Mouse (Mus musculus) midbrain, postnatal 0 days (tissue): ENCODE measurements at regions not wholly inside any gene's neighbourhood (a gene's known extent, or its start where the extent isn't known, plus 50 kb on each side); places are given as distances from the start of the nearest gene placed in this dataset.

Experiments
- ATAC-seq: fragments of 200-750 bp; cut with Nextera tagmentation; 2 replicates; pipeline ENCODE4 v1.8.0; 2017; ENCODE audit warnings: moderate number of reproducible peaks, mild to moderate bottlenecking, moderate TSS enrichment, moderate library complexity; ENCODE audit not compliant: low FRiP score
- DNase-seq: peaks from one replicate; pipeline ENCODE4 v3.0.0-alpha.2; 2015; ENCODE audit warnings: low spot score
- H3K27ac ChIP-seq: fragments of 300-500 bp; sonication (generic); 2 replicates; pipeline ENCODE4 v1.5.1; 2014; ENCODE audit warnings: low read depth, mild to moderate bottlenecking, low read length, mixed read lengths
- H3K27me3 ChIP-seq: fragments of 300-500 bp; sonication (generic); 2 replicates; pipeline ENCODE4 v1.6.1; 2014; ENCODE audit warnings: low read length, control low read depth, mixed read lengths; ENCODE audit not compliant: insufficient read depth
- H3K36me3 ChIP-seq: fragments of 300-500 bp; sonication (generic); 2 replicates; pipeline ENCODE4 v1.6.1; 2014; ENCODE audit warnings: low read length, control low read depth, mixed read lengths; ENCODE audit not compliant: insufficient read depth
- H3K4me1 ChIP-seq: fragments of 300-500 bp; sonication (generic); 2 replicates; pipeline ENCODE4 v1.6.1; 2014; ENCODE audit warnings: mild to moderate bottlenecking, control low read depth, antibody characterized with exemption, low read length, mixed read lengths; ENCODE audit not compliant: insufficient read depth
- H3K4me2 ChIP-seq: fragments of 300-500 bp; sonication (generic); 2 replicates; pipeline ENCODE4 v1.6.1; 2014; ENCODE audit warnings: low read depth, mild to moderate bottlenecking, low read length, mixed read lengths; ENCODE audit not compliant: poor library complexity, severe bottlenecking
- H3K4me3 ChIP-seq: fragments of 300-500 bp; sonication (generic); 2 replicates; pipeline ENCODE4 v1.5.1; 2014; ENCODE audit warnings: low read depth, mild to moderate bottlenecking, low read length, moderate library complexity
- H3K9ac ChIP-seq: fragments of 300-500 bp; sonication (generic); replicated peaks from 2 replicates; pipeline ENCODE4 v1.6.1; 2014; ENCODE audit warnings: mild to moderate bottlenecking, low read length, moderate library complexity, mixed read lengths; ENCODE audit not compliant: poor library complexity, severe bottlenecking
- H3K9me3 ChIP-seq: fragments of 300-500 bp; sonication (generic); 2 replicates; pipeline ENCODE4 v1.6.1; 2016; ENCODE audit warnings: low read length, control low read depth
- CTCF ChIP-seq: IDR thresholded peaks from 2 replicates; pipeline ENCODE4 v1.5.1; 2016; ENCODE audit warnings: antibody characterized with exemption, mild to moderate bottlenecking
- WGBS: fragments of 180-500 bp; shearing (Covaris S2); extraction: QIAGEN DNeasy Blood & Tissue Kit; methylation state at CpG from one replicate; pipeline ENCODE4 v1.1.7; 2014; 5-methylcytosine and 5-hydroxymethylcytosine counted together

DNA sequence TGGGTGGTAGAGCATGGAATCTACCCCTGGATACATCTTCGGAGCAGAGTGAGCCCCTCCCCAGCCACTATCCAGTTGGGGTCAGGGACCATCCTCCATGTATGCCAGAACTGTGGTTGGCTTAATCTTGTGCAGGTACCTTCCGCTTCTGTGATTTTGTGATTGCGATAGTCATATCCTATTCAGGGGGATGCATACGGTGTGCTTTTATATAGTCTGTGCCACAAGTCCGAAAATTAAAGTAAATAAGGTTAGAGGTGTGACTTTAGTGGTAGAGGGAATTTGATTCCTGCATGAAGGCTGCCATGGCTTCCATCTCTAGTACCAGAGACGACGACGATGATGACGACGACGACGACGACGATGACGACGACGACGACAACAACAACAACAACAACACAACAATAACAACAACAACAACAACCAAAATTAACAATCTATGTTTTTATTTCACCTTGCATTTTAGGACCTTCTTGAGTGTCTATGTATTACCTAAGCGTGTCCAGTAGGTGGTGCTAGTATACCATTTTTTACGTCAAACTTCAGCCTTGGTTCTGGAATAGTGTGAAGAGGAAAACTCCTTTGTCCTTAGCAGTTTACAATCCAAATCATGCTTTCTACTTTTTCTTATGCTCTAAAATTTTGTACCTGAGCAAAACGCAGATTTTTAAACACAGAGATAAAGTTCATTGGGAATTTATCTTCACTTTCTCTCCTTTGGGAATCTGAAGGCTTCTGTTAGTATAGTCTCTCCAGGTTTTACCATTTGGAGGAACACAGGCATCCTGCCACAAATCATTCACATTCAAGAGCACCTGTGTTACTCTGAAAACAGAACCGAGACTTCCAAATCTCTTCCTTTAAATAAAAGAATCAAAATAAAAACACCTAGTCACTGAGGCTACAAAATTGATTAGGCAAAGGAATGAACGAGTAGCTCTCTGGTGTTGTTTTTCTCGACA, 224.5 kb downstream of the Ankrd16 start:
- Histone ChIP-seq H3K9ac (no peak overlapping the region), H3K27me3 (no peaks in the 10 kb centered on the region), H3K9me3 (no peaks in the 10 kb centered on the region), H3K4me3 (no peak overlapping the region), H3K4me1 (no peaks in the 10 kb centered on the region), H3K4me2 (no peak overlapping the region), H3K27ac (no peak overlapping the region), H3K36me3 (no peaks in the 10 kb centered on the region)
- WGBS, result 30% methylated on average over 24 of the region's 24 CpGs
- DNase-seq (peak; percentile 71), ATAC-seq (peak; percentile 78)
- peak; percentile 91 for TF ChIP-seq CTCF

GRCm38 (mm10) chr2:12004330-12004729, 226.7 kb downstream of the Ankrd16 start:
- DNase-seq (no peak), ATAC-seq (no peak)
- Histone ChIP-seq H3K27me3 (no peaks in the 10 kb centered on the region), H3K4me2 (no peak overlapping the region), H3K9ac (no peak overlapping the region), H3K36me3 (no peaks in the 10 kb centered on the region), H3K27ac (no peak overlapping the region), H3K4me3 (no peak overlapping the region), H3K9me3 (no peaks in the 10 kb centered on the region), H3K4me1 (no peaks in the 10 kb centered on the region)
- WGBS, result 67% methylated on average over 4 of the region's 4 CpGs
- no peak for TF ChIP-seq CTCF

GRCm38 (mm10) chr2:12007201-12007600, 229.5 kb downstream of the Ankrd16 start:
- no peak for TF ChIP-seq CTCF
- DNase-seq (no peak), ATAC-seq (no peak)
- no peak overlapping the region for H3K9ac ChIP-seq
- H3K27me3 ChIP-seq, result no peaks in the 10 kb centered on the region
- no peaks in the 10 kb centered on the region for H3K4me1 ChIP-seq
- no peak overlapping the region for H3K4me2 ChIP-seq
- no peaks in the 10 kb centered on the region for H3K36me3 ChIP-seq
- WGBS, result 94% methylated on average over 4 of the region's 4 CpGs
- no peak overlapping the region for H3K4me3 ChIP-seq
- no peak overlapping the region for H3K27ac ChIP-seq
- no peaks in the 10 kb centered on the region for H3K9me3 ChIP-seq

- no peak overlapping the region for H3K27ac ChIP-seq
- ATAC-seq (no peak), DNase-seq (no peak)
- no peak overlapping the region for H3K4me2 ChIP-seq
- H3K4me3 ChIP-seq, result no peak overlapping the region
- no peaks in the 10 kb centered on the region for H3K27me3 ChIP-seq
- H3K9me3 ChIP-seq, result no peaks in the 10 kb centered on the region
- TF ChIP-seq CTCF, result no peak
- H3K9ac ChIP-seq, result no peak overlapping the region
- no peaks in the 10 kb centered on the region for H3K4me1 ChIP-seq
- H3K36me3 ChIP-seq, result no peaks in the 10 kb centered on the region
- 52% methylated on average over 3 of the region's 3 CpGs for WGBS
These were observed 233.8 kb downstream of the Ankrd16 start for GRCm38 (mm10) chr2:12011441-12011840.

DNA sequence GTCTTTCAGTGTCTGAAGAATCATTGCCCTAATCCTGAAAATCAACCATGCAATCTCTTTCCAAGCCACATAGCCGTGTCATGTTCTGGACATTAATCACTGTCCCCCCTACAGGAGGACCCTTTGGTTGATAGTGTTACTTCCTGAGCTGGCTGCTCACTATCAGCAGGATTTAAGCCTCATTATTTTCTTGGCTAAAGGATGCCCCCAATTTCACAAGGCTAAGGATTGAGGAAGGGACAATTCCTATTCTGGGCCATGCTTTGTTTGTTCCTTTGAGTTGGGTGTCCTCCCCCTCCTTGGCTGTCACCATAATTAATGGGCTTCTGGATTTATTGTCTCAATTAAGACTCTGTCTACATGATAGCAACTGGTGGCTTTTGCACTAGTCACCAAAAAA, 241.9 kb downstream of the Ankrd16 start:
- H3K4me3 ChIP-seq, result no peak overlapping the region
- ATAC-seq (no peak), DNase-seq (no peak)
- no peaks in the 10 kb centered on the region for H3K9me3 ChIP-seq
- no peak overlapping the region for H3K4me2 ChIP-seq
- WGBS, result 38% methylated on average over 1 of the region's 1 CpGs
- no peak overlapping the region for H3K9ac ChIP-seq
- no peak for TF ChIP-seq CTCF
- H3K27me3 ChIP-seq, result no peaks in the 10 kb centered on the region
- H3K4me1 ChIP-seq, result no peaks in the 10 kb centered on the region
- H3K36me3 ChIP-seq, result no peaks in the 10 kb centered on the region
- H3K27ac ChIP-seq, result no peak overlapping the region

DNA sequence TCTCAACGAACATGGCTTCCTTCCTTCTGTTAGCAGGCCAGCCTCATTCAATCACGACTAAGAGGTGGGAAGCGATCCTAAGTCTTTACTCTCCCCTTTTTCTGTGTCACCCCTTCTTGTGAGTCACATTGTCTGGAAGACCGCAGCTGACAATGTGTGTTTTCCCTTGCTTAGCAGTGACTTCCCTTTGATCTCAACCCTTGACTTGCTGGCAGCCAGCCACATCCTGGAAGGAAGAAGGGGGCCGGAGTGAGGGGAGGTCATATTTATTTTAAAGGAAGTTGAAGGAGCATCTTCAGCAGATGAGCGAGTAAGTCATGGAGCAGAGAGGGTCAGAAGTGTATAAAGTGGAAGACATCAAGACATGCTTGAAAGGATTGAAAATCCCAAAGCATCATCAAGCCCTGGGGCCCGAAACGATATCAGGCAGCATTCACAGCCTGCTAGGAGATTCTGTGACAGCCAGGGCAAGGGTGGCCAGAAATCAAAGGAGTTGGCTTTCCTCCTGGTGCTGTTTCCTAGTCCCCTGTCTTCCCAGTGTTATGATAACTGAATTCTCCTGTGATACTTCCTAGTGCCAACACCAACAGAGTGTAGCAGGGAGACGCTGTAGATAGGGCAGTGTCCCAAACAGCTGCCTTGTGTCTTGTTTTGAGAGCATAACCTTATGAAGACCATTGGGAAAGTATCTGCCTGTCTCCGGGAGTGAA, 245.9 kb downstream of the Ankrd16 start:
- no peak overlapping the region for H3K27ac ChIP-seq
- no peaks in the 10 kb centered on the region for H3K9me3 ChIP-seq
- DNase-seq (peak; percentile 14), ATAC-seq (no peak)
- H3K4me1 ChIP-seq, result no peaks in the 10 kb centered on the region
- no peak overlapping the region for H3K4me2 ChIP-seq
- no peaks in the 10 kb centered on the region for H3K27me3 ChIP-seq
- 51% methylated on average over 10 of the region's 10 CpGs for whole genome bisulfite sequencing
- H3K36me3 ChIP-seq, result no peaks in the 10 kb centered on the region
- no peak overlapping the region for H3K9ac ChIP-seq
- no peak overlapping the region for H3K4me3 ChIP-seq
- TF ChIP-seq CTCF, result no peak
